Mouse (Mus musculus): ENCODE results near the gene Morn3.

- TF ChIP-seq EP300 (IDR thresholded peaks at IDR 0.05; ENCODE audit: low read depth) (peak; percentile 83), CTCF (IDR thresholded peaks at IDR 0.05; ENCODE audit: low read depth) (no peak)
Observed at GRCm38 (mm10) chr5:123076419-123077281, 29.8 kb upstream of the Morn3 start.
